Mouse (Mus musculus) embryonic facial prominence, embryonic 15.5 days (tissue): Measurements from ENCODE around the gene 4930550C14Rik. TPM values are rescaled to one million over a fixed set of nuclear protein-coding genes. Genes with fewer than 3 reads are reported as not detected.

Source experiments
- ATAC-seq: fragments of 200-750 bp; cut with Nextera tagmentation; 2 replicates; pipeline ENCODE4 v1.8.0; 2017; ENCODE audit warnings: low read depth, moderate TSS enrichment; ENCODE audit not compliant: insufficient number of reproducible peaks, low FRiP score, low TSS enrichment
- H3K27ac ChIP-seq: fragments of 300-500 bp; sonication (generic); replicated peaks from 2 replicates; pipeline ENCODE4 v1.5.1; 2015; ENCODE audit warnings: mild to moderate bottlenecking, inconsistent platforms
- H3K27me3 ChIP-seq: fragments of 300-500 bp; sonication (generic); 2 replicates; pipeline ENCODE4 v1.6.1; 2015; ENCODE audit warnings: inconsistent platforms
- H3K36me3 ChIP-seq: fragments of 300-500 bp; sonication (generic); 2 replicates; pipeline ENCODE4 v1.6.1; 2015; ENCODE audit warnings: mild to moderate bottlenecking, inconsistent platforms
- H3K4me1 ChIP-seq: fragments of 300-500 bp; sonication (generic); 2 replicates; pipeline ENCODE4 v1.6.1; 2015; ENCODE audit warnings: inconsistent platforms
- H3K4me2 ChIP-seq: fragments of 300-500 bp; sonication (generic); replicated peaks from 2 replicates; pipeline ENCODE4 v1.6.1; 2015; ENCODE audit warnings: mild to moderate bottlenecking, inconsistent platforms
- H3K4me3 ChIP-seq: fragments of 300-500 bp; sonication (generic); replicated peaks from 2 replicates; pipeline ENCODE4 v1.5.1; 2015; ENCODE audit warnings: mild to moderate bottlenecking, inconsistent platforms
- H3K9ac ChIP-seq: fragments of 300-500 bp; sonication (generic); 2 replicates; pipeline ENCODE4 v1.6.1; 2015; ENCODE audit warnings: inconsistent platforms
- H3K9me3 ChIP-seq: fragments of 300-500 bp; sonication (generic); replicated peaks from 2 replicates; pipeline ENCODE4 v1.6.1; 2016; ENCODE audit warnings: inconsistent platforms
- WGBS: fragments of 180-500 bp; shearing (Covaris S2); methylation state at CpG from one replicate; pipeline ENCODE4 v1.1.7; 2015; 5-methylcytosine and 5-hydroxymethylcytosine counted together
- polyA plus RNA-seq: library from polyadenylated mRNA; unstranded; fragments of >200 nt; fragmentation: Nextera tagmentation; extraction: Ambion mirVana; gene quantifications from 2 replicates; pipeline ENCODE4 v1.2.1, GENCODE M21; 2015

The 4930550C14Rik gene
- polyA plus RNA-seq, 1 experiment from 2014 or later: 1.6 TPM

- Histone ChIP-seq H3K4me3 (peak within 1 kb of the TSS; percentile 67), H3K27me3 (no peaks in the 10 kb centered on the region), H3K9me3 (no peaks in the 10 kb centered on the region), H3K27ac (peak within 1 kb of the TSS; percentile 98), H3K4me2 (peak within 1 kb of the TSS; percentile 77), H3K36me3 (0 out of 2 replicates have a peak, but pooled peaks cover 4% of the 10 kb centered on the region), H3K9ac (peak within 1 kb of the TSS; percentile 92), H3K4me1 (peaks cover 6% of the 10 kb centered on the region; the same call in 1 of the 2 replicates)
- ATAC-seq: peak; percentile 95
- WGBS: under 1% methylated on average over 75 of the region's 75 CpGs
Observed at GRCm38 (mm10) chr9:53383951-53384866, 17.9 kb upstream of the 4930550C14Rik start, which contains the start of gene Kdelc2. TSS of gene Kdelc2 (plus strand) at chr9:53384025.

- peak overlapping the region; percentile 77 for H3K4me2 ChIP-seq
- peak overlapping the region; percentile 98 for H3K27ac ChIP-seq
- peak overlapping the region; percentile 67 for H3K4me3 ChIP-seq
- H3K9ac ChIP-seq: peak overlapping the region; percentile 92
- H3K9me3 ChIP-seq: no peaks in the 10 kb centered on the region
- 0 out of 2 replicates have a peak, but pooled peaks cover 4% of the 10 kb centered on the region for H3K36me3 ChIP-seq
- H3K27me3 ChIP-seq: no peaks in the 10 kb centered on the region
- H3K4me1 ChIP-seq: peaks cover 6% of the 10 kb centered on the region; the same call in 1 of the 2 replicates
- WGBS: 2% methylated on average over 8 of the region's 8 CpGs
- peak; percentile 21 for ATAC-seq
Observed at GRCm38 (mm10) chr9:53384873-53385272, 17.3 kb upstream of the 4930550C14Rik start.

GRCm38 (mm10) chr9:53387431-53387830, 14.7 kb upstream of the 4930550C14Rik start:
- H3K9me3 ChIP-seq: no peaks in the 10 kb centered on the region
- 47% methylated on average over 2 of the region's 2 CpGs for WGBS
- H3K27me3 ChIP-seq: no peaks in the 10 kb centered on the region
- 0 out of 2 replicates have a peak, but pooled peaks cover 8% of the 10 kb centered on the region for H3K36me3 ChIP-seq
- no peak overlapping the region for H3K9ac ChIP-seq
- ATAC-seq: no peak
- H3K4me2 ChIP-seq: no peak overlapping the region
- H3K4me1 ChIP-seq: peaks cover 6% of the 10 kb centered on the region; the same call in 1 of the 2 replicates
- no peak overlapping the region for H3K4me3 ChIP-seq
- no peak overlapping the region for H3K27ac ChIP-seq

- no peak overlapping the region for H3K27ac ChIP-seq
- no peak overlapping the region for H3K4me2 ChIP-seq
- no peaks in the 10 kb centered on the region for H3K27me3 ChIP-seq
- 92% methylated on average over 3 of the region's 3 CpGs for WGBS
- H3K9ac ChIP-seq: no peak overlapping the region
- H3K4me1 ChIP-seq: 0 out of 2 replicates have a peak, but pooled peaks cover 6% of the 10 kb centered on the region
- no peaks in the 10 kb centered on the region for H3K9me3 ChIP-seq
- ATAC-seq: no peak
- no peak overlapping the region for H3K4me3 ChIP-seq
- 0 out of 2 replicates have a peak, but pooled peaks cover 8% of the 10 kb centered on the region for H3K36me3 ChIP-seq
Observed at GRCm38 (mm10) chr9:53389109-53389508, 13.0 kb upstream of the 4930550C14Rik start.

- Histone ChIP-seq H3K4me3 (no peak overlapping the region), H3K27me3 (no peaks in the 10 kb centered on the region), H3K9ac (no peak overlapping the region), H3K4me1 (0 out of 2 replicates have a peak, but pooled peaks cover 6% of the 10 kb centered on the region), H3K9me3 (no peaks in the 10 kb centered on the region), H3K36me3 (0 out of 2 replicates have a peak, but pooled peaks cover 8% of the 10 kb centered on the region), H3K27ac (no peak overlapping the region), H3K4me2 (no peak overlapping the region)
- 68% methylated on average over 7 of the region's 7 CpGs for whole genome bisulfite sequencing
- ATAC-seq: no peak
Observed at GRCm38 (mm10) chr9:53390136-53390535, 12.0 kb upstream of the 4930550C14Rik start.

- ATAC-seq: no peak
Observed at GRCm38 (mm10) chr9:53397685-53398387, 4.3 kb upstream of the 4930550C14Rik start.

GRCm38 (mm10) chr9:53398388-53398700, 3.8 kb upstream of the 4930550C14Rik start:
- H3K4me2 ChIP-seq: no peak overlapping the region
- H3K4me1 ChIP-seq: peaks cover 8% of the 10 kb centered on the region; the same call in 1 of the 2 replicates
- H3K36me3 ChIP-seq: peaks cover 6% of the 10 kb centered on the region; the same call in 1 of the 2 replicates
- H3K27me3 ChIP-seq: no peaks in the 10 kb centered on the region
- no peak overlapping the region for H3K9ac ChIP-seq
- no peaks in the 10 kb centered on the region for H3K9me3 ChIP-seq
- no peak overlapping the region for H3K27ac ChIP-seq
- ATAC-seq: no peak
- no peak overlapping the region for H3K4me3 ChIP-seq
- 19% methylated on average over 5 of the region's 5 CpGs for WGBS

More at GRCm38 (mm10) chr9:53397685-53398387, 4.3 kb upstream of the 4930550C14Rik start:
- H3K36me3 ChIP-seq: peaks cover 6% of the 10 kb centered on the region; the same call in 1 of the 2 replicates
- WGBS: 84% methylated on average over 13 of the region's 13 CpGs
- no peaks in the 10 kb centered on the region for H3K27me3 ChIP-seq
- no peak overlapping the region for H3K9ac ChIP-seq
- H3K9me3 ChIP-seq: no peaks in the 10 kb centered on the region
- peaks cover 6% of the 10 kb centered on the region; the same call in 1 of the 2 replicates for H3K4me1 ChIP-seq
- no peak overlapping the region for H3K27ac ChIP-seq
- H3K4me3 ChIP-seq: no peak overlapping the region
- no peak overlapping the region for H3K4me2 ChIP-seq

- Histone ChIP-seq H3K4me2 (no peak overlapping the region), H3K4me1 (peaks cover 8% of the 10 kb centered on the region; the same call in 1 of the 2 replicates), H3K4me3 (no peak overlapping the region), H3K27me3 (no peaks in the 10 kb centered on the region), H3K36me3 (peaks cover 6% of the 10 kb centered on the region; the same call in 1 of the 2 replicates), H3K9me3 (no peaks in the 10 kb centered on the region), H3K27ac (no peak overlapping the region), H3K9ac (no peak overlapping the region)
- WGBS: 95% methylated on average over 8 of the region's 8 CpGs
- no peak for ATAC-seq
Observed at GRCm38 (mm10) chr9:53399537-53399936, 2.6 kb upstream of the 4930550C14Rik start.

GRCm38 (mm10) chr9:53400696-53401095, 1.4 kb upstream of the 4930550C14Rik start:
- WGBS: 85% methylated on average over 4 of the region's 4 CpGs
- Histone ChIP-seq H3K4me1 (peaks cover 17% of the 10 kb centered on the region), H3K27ac (no peak overlapping the region), H3K4me2 (no peak overlapping the region), H3K9me3 (no peaks in the 10 kb centered on the region), H3K27me3 (no peaks in the 10 kb centered on the region), H3K4me3 (no peak overlapping the region), H3K36me3 (peaks cover 6% of the 10 kb centered on the region; the same call in 1 of the 2 replicates), H3K9ac (no peak overlapping the region)
- ATAC-seq: no peak

- no peak overlapping the region for H3K9ac ChIP-seq
- ATAC-seq: no peak
- H3K27me3 ChIP-seq: no peaks in the 10 kb centered on the region
- H3K36me3 ChIP-seq: peaks cover 6% of the 10 kb centered on the region; the same call in 1 of the 2 replicates
- H3K27ac ChIP-seq: no peak overlapping the region
- no peak overlapping the region for H3K4me3 ChIP-seq
- H3K4me2 ChIP-seq: no peak overlapping the region
- H3K4me1 ChIP-seq: peaks cover 18% of the 10 kb centered on the region
- 75% methylated on average over 8 of the region's 8 CpGs for WGBS
- H3K9me3 ChIP-seq: no peaks in the 10 kb centered on the region
Observed at GRCm38 (mm10) chr9:53401146-53401545, 979 bp upstream of the 4930550C14Rik start.

GRCm38 (mm10) chr9:53402991-53403390, 866 bp downstream of the 4930550C14Rik start:
- H3K27me3 ChIP-seq: no peaks in the 10 kb centered on the region
- no peaks in the 10 kb centered on the region for H3K9me3 ChIP-seq
- H3K4me1 ChIP-seq: peaks cover 18% of the 10 kb centered on the region
- no peak overlapping the region for H3K4me3 ChIP-seq
- peak overlapping the region; percentile 78 for H3K27ac ChIP-seq
- H3K4me2 ChIP-seq: peak overlapping the region; percentile 49
- ATAC-seq: 0 out of 2 replicates have a peak, but pooled peaks have one; percentile 16
- no peak overlapping the region for H3K9ac ChIP-seq
- peaks cover 6% of the 10 kb centered on the region; the same call in 1 of the 2 replicates for H3K36me3 ChIP-seq
- 45% methylated on average over 8 of the region's 8 CpGs for WGBS
